Mouse (Mus musculus): ENCODE measurements at regions not wholly inside any gene's neighbourhood (a gene's known extent, or its start where the extent isn't known, plus 50 kb on each side); places are given as distances from the start of the nearest gene placed in this dataset.

- ATAC-seq (ENCODE audit: low read depth): no peak
- Histone ChIP-seq H3K27ac (replicated peaks; ENCODE audit: low read depth, low read length) (0 out of 2 replicates have a peak overlapping the region, but pooled peaks have one; percentile 11), H3K9ac (ENCODE audit: low read depth, low read length) (no peak overlapping the region), H3K4me1 (ENCODE audit: control insufficient read depth, insufficient read depth, low read length) (peaks cover 5% of the 10 kb centered on the region; the same call in 1 of the 2 replicates), H3K36me3 (ENCODE audit: control insufficient read depth, insufficient read depth, low read length) (no peaks in the 10 kb centered on the region), H3K4me3 (ENCODE audit: low read depth, low read length) (no peak overlapping the region), H3K4me2 (ENCODE audit: low read depth, low read length) (no peak overlapping the region), H3K9me3 (ENCODE audit: control insufficient read depth, low read length) (peaks cover 6% of the 10 kb centered on the region; the same call in 1 of the 2 replicates), H3K27me3 (replicated peaks; ENCODE audit: control insufficient read depth, insufficient read depth, low read length) (no peaks in the 10 kb centered on the region)
- peak; percentile 66 for DNase-seq (ENCODE audit: low spot score)
- 44% methylated on average over 8 of the region's 8 CpGs for WGBS
Observed at GRCm38 (mm10) chr12:71613326-71613725, 217.6 kb upstream of the Daam1 start.

- Histone ChIP-seq H3K9ac (ENCODE audit: low read depth, low read length) (no peak overlapping the region), H3K4me3 (ENCODE audit: low read depth, low read length) (no peak overlapping the region), H3K4me1 (ENCODE audit: control insufficient read depth, insufficient read depth, low read length) (peaks cover 5% of the 10 kb centered on the region; the same call in 1 of the 2 replicates), H3K9me3 (ENCODE audit: control insufficient read depth, low read length) (peaks cover 4% of the 10 kb centered on the region; the same call in 1 of the 2 replicates), H3K36me3 (ENCODE audit: control insufficient read depth, insufficient read depth, low read length) (no peaks in the 10 kb centered on the region), H3K27ac (replicated peaks; ENCODE audit: low read depth, low read length) (no peak overlapping the region), H3K4me2 (ENCODE audit: low read depth, low read length) (no peak overlapping the region), H3K27me3 (replicated peaks; ENCODE audit: control insufficient read depth, insufficient read depth, low read length) (no peaks in the 10 kb centered on the region)
- no peak for DNase-seq (ENCODE audit: low spot score)
- ATAC-seq (ENCODE audit: low read depth): no peak
- WGBS: 68% methylated on average over 2 of the region's 2 CpGs
Observed at GRCm38 (mm10) chr12:71614945-71615344, 215.9 kb upstream of the Daam1 start.

- no peak overlapping the region for H3K27ac ChIP-seq (replicated peaks; ENCODE audit: low read depth, low read length)
- H3K9ac ChIP-seq (ENCODE audit: low read depth, low read length): no peak overlapping the region
- H3K4me2 ChIP-seq (ENCODE audit: low read depth, low read length): no peak overlapping the region
- 49% methylated on average over 2 of the region's 2 CpGs for WGBS
- no peak overlapping the region for H3K4me3 ChIP-seq (ENCODE audit: low read depth, low read length)
- peaks cover 5% of the 10 kb centered on the region; the same call in 1 of the 2 replicates for H3K4me1 ChIP-seq (ENCODE audit: control insufficient read depth, insufficient read depth, low read length)
- no peak for DNase-seq (ENCODE audit: low spot score)
- H3K36me3 ChIP-seq (ENCODE audit: control insufficient read depth, insufficient read depth, low read length): no peaks in the 10 kb centered on the region
- no peaks in the 10 kb centered on the region for H3K27me3 ChIP-seq (replicated peaks; ENCODE audit: control insufficient read depth, insufficient read depth, low read length)
- ATAC-seq (ENCODE audit: low read depth): no peak
- no peaks in the 10 kb centered on the region; the same call in 1 of the 2 replicates for H3K9me3 ChIP-seq (ENCODE audit: control insufficient read depth, low read length)
Observed at GRCm38 (mm10) chr12:71615383-71615782, 215.5 kb upstream of the Daam1 start.

GRCm38 (mm10) chr12:71616121-71616520 is 214.8 kb upstream of the Daam1 start:
- Histone ChIP-seq H3K4me2 (ENCODE audit: low read depth, low read length) (no peak overlapping the region), H3K4me3 (ENCODE audit: low read depth, low read length) (no peak overlapping the region), H3K27ac (replicated peaks; ENCODE audit: low read depth, low read length) (no peak overlapping the region), H3K9me3 (ENCODE audit: control insufficient read depth, low read length) (no peaks in the 10 kb centered on the region; the same call in 1 of the 2 replicates), H3K36me3 (ENCODE audit: control insufficient read depth, insufficient read depth, low read length) (no peaks in the 10 kb centered on the region), H3K9ac (ENCODE audit: low read depth, low read length) (no peak overlapping the region), H3K4me1 (ENCODE audit: control insufficient read depth, insufficient read depth, low read length) (peaks cover 5% of the 10 kb centered on the region; the same call in 1 of the 2 replicates), H3K27me3 (replicated peaks; ENCODE audit: control insufficient read depth, insufficient read depth, low read length) (no peaks in the 10 kb centered on the region)
- DNase-seq (ENCODE audit: low spot score) (no peak), ATAC-seq (ENCODE audit: low read depth) (no peak)
- WGBS: 81% methylated on average over 4 of the region's 4 CpGs

GRCm38 (mm10) chr12:71618466-71618865 is 212.4 kb upstream of the Daam1 start:
- DNase-seq (ENCODE audit: low spot score) (no peak), ATAC-seq (ENCODE audit: low read depth) (no peak)
- Histone ChIP-seq H3K4me3 (ENCODE audit: low read depth, low read length) (no peak overlapping the region), H3K27me3 (replicated peaks; ENCODE audit: control insufficient read depth, insufficient read depth, low read length) (no peaks in the 10 kb centered on the region), H3K4me1 (ENCODE audit: control insufficient read depth, insufficient read depth, low read length) (peaks cover 4% of the 10 kb centered on the region; the same call in 1 of the 2 replicates), H3K9me3 (ENCODE audit: control insufficient read depth, low read length) (no peaks in the 10 kb centered on the region), H3K9ac (ENCODE audit: low read depth, low read length) (no peak overlapping the region), H3K4me2 (ENCODE audit: low read depth, low read length) (no peak overlapping the region), H3K27ac (replicated peaks; ENCODE audit: low read depth, low read length) (no peak overlapping the region), H3K36me3 (ENCODE audit: control insufficient read depth, insufficient read depth, low read length) (no peaks in the 10 kb centered on the region)
- 71% methylated on average over 6 of the region's 6 CpGs for WGBS

GRCm38 (mm10) chr12:71618956-71619355 is 211.9 kb upstream of the Daam1 start:
- ATAC-seq (ENCODE audit: low read depth) (no peak), DNase-seq (ENCODE audit: low spot score) (no peak)
- Histone ChIP-seq H3K27me3 (replicated peaks; ENCODE audit: control insufficient read depth, insufficient read depth, low read length) (no peaks in the 10 kb centered on the region), H3K4me3 (ENCODE audit: low read depth, low read length) (no peak overlapping the region), H3K36me3 (ENCODE audit: control insufficient read depth, insufficient read depth, low read length) (no peaks in the 10 kb centered on the region), H3K4me2 (ENCODE audit: low read depth, low read length) (no peak overlapping the region), H3K9me3 (ENCODE audit: control insufficient read depth, low read length) (no peaks in the 10 kb centered on the region), H3K27ac (replicated peaks; ENCODE audit: low read depth, low read length) (no peak overlapping the region), H3K4me1 (ENCODE audit: control insufficient read depth, insufficient read depth, low read length) (peaks cover 8% of the 10 kb centered on the region; the same call in 1 of the 2 replicates), H3K9ac (ENCODE audit: low read depth, low read length) (no peak overlapping the region)
- WGBS: 76% methylated on average over 8 of the region's 8 CpGs

GRCm38 (mm10) chr12:71619561-71619960 is 211.3 kb upstream of the Daam1 start:
- Histone ChIP-seq H3K4me2 (ENCODE audit: low read depth, low read length) (no peak overlapping the region), H3K9me3 (ENCODE audit: control insufficient read depth, low read length) (no peaks in the 10 kb centered on the region), H3K4me1 (ENCODE audit: control insufficient read depth, insufficient read depth, low read length) (peaks cover 14% of the 10 kb centered on the region), H3K36me3 (ENCODE audit: control insufficient read depth, insufficient read depth, low read length) (no peaks in the 10 kb centered on the region), H3K27me3 (replicated peaks; ENCODE audit: control insufficient read depth, insufficient read depth, low read length) (no peaks in the 10 kb centered on the region), H3K4me3 (ENCODE audit: low read depth, low read length) (no peak overlapping the region), H3K9ac (ENCODE audit: low read depth, low read length) (no peak overlapping the region), H3K27ac (replicated peaks; ENCODE audit: low read depth, low read length) (no peak overlapping the region)
- ATAC-seq (ENCODE audit: low read depth): no peak
- no peak for DNase-seq (ENCODE audit: low spot score)
- 36% methylated on average over 4 of the region's 4 CpGs for WGBS

GRCm38 (mm10) chr12:71621542-71621941 is 209.3 kb upstream of the Daam1 start:
- Histone ChIP-seq H3K9me3 (ENCODE audit: control insufficient read depth, low read length) (no peaks in the 10 kb centered on the region), H3K4me2 (ENCODE audit: low read depth, low read length) (no peak overlapping the region), H3K4me3 (ENCODE audit: low read depth, low read length) (no peak overlapping the region), H3K4me1 (ENCODE audit: control insufficient read depth, insufficient read depth, low read length) (peaks cover 17% of the 10 kb centered on the region), H3K27ac (replicated peaks; ENCODE audit: low read depth, low read length) (no peak overlapping the region), H3K36me3 (ENCODE audit: control insufficient read depth, insufficient read depth, low read length) (no peaks in the 10 kb centered on the region), H3K27me3 (replicated peaks; ENCODE audit: control insufficient read depth, insufficient read depth, low read length) (no peaks in the 10 kb centered on the region), H3K9ac (ENCODE audit: low read depth, low read length) (no peak overlapping the region)
- 40% methylated on average over 4 of the region's 4 CpGs for WGBS
- no peak for DNase-seq (ENCODE audit: low spot score)
- ATAC-seq (ENCODE audit: low read depth): no peak

GRCm38 (mm10) chr12:71622761-71623160 is 208.1 kb upstream of the Daam1 start:
- ATAC-seq (ENCODE audit: low read depth) (no peak), DNase-seq (ENCODE audit: low spot score) (no peak)
- no peak overlapping the region for H3K9ac ChIP-seq (ENCODE audit: low read depth, low read length)
- WGBS: 78% methylated on average over 2 of the region's 2 CpGs
- H3K4me3 ChIP-seq (ENCODE audit: low read depth, low read length): no peak overlapping the region
- H3K27me3 ChIP-seq (replicated peaks; ENCODE audit: control insufficient read depth, insufficient read depth, low read length): no peaks in the 10 kb centered on the region
- H3K27ac ChIP-seq (replicated peaks; ENCODE audit: low read depth, low read length): no peak overlapping the region
- H3K36me3 ChIP-seq (ENCODE audit: control insufficient read depth, insufficient read depth, low read length): no peaks in the 10 kb centered on the region
- H3K4me2 ChIP-seq (ENCODE audit: low read depth, low read length): no peak overlapping the region
- H3K4me1 ChIP-seq (ENCODE audit: control insufficient read depth, insufficient read depth, low read length): peaks cover 29% of the 10 kb centered on the region
- no peaks in the 10 kb centered on the region for H3K9me3 ChIP-seq (ENCODE audit: control insufficient read depth, low read length)
